Mouse (Mus musculus) cerebellum, adult 9-10 months (tissue): Measurements from ENCODE around the gene Nlgn1.

ENCODE experiments used
- DNase-seq: peaks from one replicate; pipeline ENCODE4 v3.0.0; 2022

The Nlgn1 gene

GRCm38 (mm10) chr3:25781651-25782050 lies 550.6 kb downstream of the Nlgn1 start:
- no peak for DNase-seq

- peak; percentile 7 for DNase-seq
These were observed 556.8 kb downstream of the Nlgn1 start for GRCm38 (mm10) chr3:25775437-25775836.

GRCm38 (mm10) chr3:25773908-25774307 lies 558.4 kb downstream of the Nlgn1 start:
- DNase-seq = no peak

GRCm38 (mm10) chr3:25773467-25773866 lies 558.8 kb downstream of the Nlgn1 start:
- DNase-seq = no peak

- DNase-seq = no peak
These were observed 568.6 kb downstream of the Nlgn1 start for GRCm38 (mm10) chr3:25763689-25764088.

GRCm38 (mm10) chr3:25757813-25758212 lies 574.4 kb downstream of the Nlgn1 start:
- DNase-seq = no peak

- DNase-seq = no peak
These were observed 608.1 kb downstream of the Nlgn1 start for GRCm38 (mm10) chr3:25724111-25724510.

- DNase-seq = no peak
These were observed 610.8 kb downstream of the Nlgn1 start for GRCm38 (mm10) chr3:25721464-25721863.

GRCm38 (mm10) chr3:25707380-25707779 lies 624.9 kb downstream of the Nlgn1 start:
- no peak for DNase-seq

GRCm38 (mm10) chr3:25697231-25697630 lies 635.0 kb downstream of the Nlgn1 start:
- DNase-seq = no peak

GRCm38 (mm10) chr3:25688789-25689464 lies 643.3 kb downstream of the Nlgn1 start:
- peak; percentile 73 for DNase-seq

- DNase-seq = no peak
These were observed 648.6 kb downstream of the Nlgn1 start for GRCm38 (mm10) chr3:25683696-25684095.

GRCm38 (mm10) chr3:25679373-25679772 lies 652.9 kb downstream of the Nlgn1 start:
- peak; percentile 48 for DNase-seq

GRCm38 (mm10) chr3:25675888-25676287 lies 656.4 kb downstream of the Nlgn1 start:
- DNase-seq = no peak

GRCm38 (mm10) chr3:25675069-25675468 lies 657.2 kb downstream of the Nlgn1 start:
- DNase-seq = peak; percentile 34

- no peak for DNase-seq
These were observed 658.9 kb downstream of the Nlgn1 start for GRCm38 (mm10) chr3:25673408-25673807.

GRCm38 (mm10) chr3:25672779-25673178 lies 659.5 kb downstream of the Nlgn1 start:
- DNase-seq = no peak

- no peak for DNase-seq
These were observed 668.8 kb downstream of the Nlgn1 start for GRCm38 (mm10) chr3:25663464-25663863.

- DNase-seq = no peak
These were observed 672.0 kb downstream of the Nlgn1 start for GRCm38 (mm10) chr3:25660285-25660684.

GRCm38 (mm10) chr3:25658006-25658405 lies 674.3 kb downstream of the Nlgn1 start:
- DNase-seq = peak; percentile 47

- DNase-seq = peak; percentile 88
These were observed 675.2 kb downstream of the Nlgn1 start for GRCm38 (mm10) chr3:25657074-25657473.

- DNase-seq = peak; percentile 50
These were observed 679.2 kb downstream of the Nlgn1 start for GRCm38 (mm10) chr3:25653010-25653409.

GRCm38 (mm10) chr3:25645895-25646691 lies 686.2 kb downstream of the Nlgn1 start:
- DNase-seq = no peak

GRCm38 (mm10) chr3:25629198-25629597 lies 703.1 kb downstream of the Nlgn1 start:
- no peak for DNase-seq
